Mouse (Mus musculus) heart, postnatal 14 days (tissue): ENCODE data around the gene Garnl3. TPM values are rescaled to one million over a fixed set of nuclear protein-coding genes. Genes with fewer than 3 reads are reported as not detected.
A peak's percentile ranks its signal among the peaks of the same experiment; 100 is the strongest.
"Not testable (repeated sequence)": the region's sequence is repeated elsewhere in the genome, so short reads cannot be mapped to it uniquely, and the experiment has no call there.

ENCODE experiments used
- DNase-seq, 2 experiments: peaks; one replicate each; pipeline ENCODE4 v3.0.0; 2021 to 2022
- intact Hi-C: fragments of 180-260 bp; cut with DNase I; formaldehyde crosslinking; loops from one replicate; pipeline ENCODE4 v1.15.1; 2025
- total RNA-seq, 2 experiments: library from RNA; stranded (reverse); gene quantifications; 2 replicates each; pipeline ENCODE4 v1.2.3; 2021

Garnl3 gene
- total RNA-seq, 2 experiments from 2014 or later: 4.1 to 4.2 TPM

DNA sequence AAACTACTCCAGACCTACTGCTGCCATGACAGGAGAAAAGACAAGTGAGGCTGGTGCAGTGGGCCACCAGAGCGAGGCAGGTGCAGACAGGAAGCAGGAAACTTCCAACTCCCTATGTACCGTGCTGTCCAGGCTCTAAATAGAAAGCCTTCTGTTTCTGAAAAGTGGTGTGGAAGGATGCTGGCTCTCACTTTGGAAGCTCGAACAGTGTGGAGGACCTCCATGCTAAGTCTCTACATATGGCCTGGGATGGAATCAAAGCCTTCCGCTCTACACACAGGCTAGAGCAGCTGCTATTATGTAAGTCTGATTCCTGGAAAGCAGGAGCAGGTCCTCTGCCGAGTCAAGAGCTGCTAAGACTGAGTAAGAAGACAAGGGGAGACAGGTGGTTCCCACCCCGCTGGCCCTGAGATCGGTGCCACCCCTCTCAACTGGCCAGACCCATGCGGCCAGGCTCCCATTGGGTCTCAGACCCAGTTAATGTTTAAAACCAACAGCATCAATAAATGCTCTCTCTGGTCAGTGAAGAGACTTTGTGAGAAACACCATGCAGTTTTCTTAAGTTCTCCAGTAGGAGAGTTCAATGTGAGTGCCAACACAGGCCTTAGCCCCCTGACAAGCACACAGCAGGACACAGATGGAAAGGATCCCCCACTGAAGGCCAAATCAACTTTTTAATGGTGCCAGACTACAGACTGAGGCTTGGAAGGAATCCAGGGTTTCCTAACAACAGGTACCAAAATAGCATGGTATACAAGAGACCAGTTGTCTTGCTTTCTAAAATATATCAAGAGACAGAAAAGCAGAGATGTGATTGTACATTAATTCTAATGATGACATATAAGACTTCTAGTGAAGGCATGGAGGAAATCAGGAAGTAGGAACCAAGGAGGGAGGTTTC lies 40.6 kb downstream of the Garnl3 start:
- intact Hi-C loops: no loop called here
- no peak for DNase-seq

DNA sequence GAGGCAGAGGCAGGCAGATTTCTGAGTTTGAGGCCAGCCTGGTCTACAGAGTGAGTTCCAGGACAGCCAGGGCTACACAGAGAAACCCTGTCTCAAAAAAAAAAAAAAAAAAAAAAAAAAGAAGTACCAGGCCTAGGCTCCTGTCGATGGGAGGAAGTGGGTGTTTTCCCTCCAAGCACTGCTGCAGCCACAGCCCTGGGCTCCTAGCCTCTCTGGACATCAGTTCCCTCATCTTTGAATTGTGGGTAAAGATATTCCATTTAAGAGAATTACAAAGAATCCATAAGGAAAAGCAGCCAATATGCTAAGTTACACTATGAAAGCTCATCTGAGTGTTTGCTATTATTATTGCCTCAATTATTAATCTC lies 41.4 kb downstream of the Garnl3 start:
- DNase-seq, intact Hi-C loops: not testable (repeated sequence)

DNA sequence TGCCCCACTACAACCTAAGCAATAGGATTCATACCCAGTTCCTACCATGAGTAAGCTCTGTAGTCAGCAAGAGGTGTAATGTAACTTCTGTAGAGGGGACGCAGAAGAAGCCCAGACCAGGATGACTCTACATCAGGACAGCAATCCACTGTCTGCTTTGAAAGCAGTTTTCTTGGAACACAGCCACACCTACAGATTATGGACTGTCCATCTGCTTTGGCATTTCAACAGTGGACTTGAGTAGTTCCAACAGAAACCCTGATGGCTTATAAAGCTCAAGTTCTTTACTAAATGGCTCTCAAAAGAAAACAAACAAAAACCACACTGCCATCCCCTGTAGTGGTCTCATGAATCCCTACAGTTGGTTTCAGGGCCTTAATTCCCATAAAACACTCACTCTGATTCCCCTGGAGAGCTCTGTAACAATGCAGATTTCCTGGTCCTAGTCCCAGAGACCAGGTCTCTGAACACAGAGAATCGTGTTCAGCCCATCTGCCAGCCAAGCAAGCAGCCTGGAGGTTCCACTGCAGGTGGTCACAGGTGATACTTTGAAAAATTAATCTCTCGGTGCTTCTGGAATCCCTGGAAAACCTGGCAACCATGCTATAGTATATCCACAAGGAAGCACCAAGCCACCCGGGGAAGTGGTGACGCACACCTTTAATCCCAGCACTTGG lies 42.0 kb downstream of the Garnl3 start:
- intact Hi-C loops: no loop called here

DNA sequence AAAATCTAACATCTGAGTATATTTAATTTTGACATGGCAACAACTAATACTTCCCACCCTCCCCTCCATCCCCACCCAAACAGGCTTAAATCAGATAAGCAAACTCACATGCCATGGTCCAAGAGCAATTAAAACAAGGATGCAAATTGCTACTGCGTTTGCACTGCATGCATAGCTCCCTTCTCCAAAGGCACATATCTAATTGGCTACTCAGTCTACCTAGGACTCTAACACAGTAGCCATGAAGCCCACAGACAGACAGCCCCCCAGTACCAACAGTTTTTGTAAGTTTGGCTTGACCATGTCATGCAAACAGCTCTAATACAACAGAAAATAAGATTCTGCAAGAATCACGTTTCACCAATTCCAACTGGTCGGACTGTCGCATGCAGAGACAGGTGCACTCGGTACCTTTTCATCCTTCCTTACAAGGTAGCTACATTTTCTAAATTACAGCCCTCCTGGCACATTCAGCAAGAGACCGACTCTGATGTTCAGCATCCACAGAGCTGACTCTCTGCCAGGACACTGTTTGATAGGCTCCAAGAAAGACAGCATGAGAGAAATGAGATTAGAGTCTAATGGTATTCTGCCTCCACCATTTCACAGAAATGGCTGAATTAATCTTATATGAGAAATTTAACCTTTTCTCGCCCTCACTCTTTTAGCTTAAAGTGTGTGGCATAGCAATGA lies 44.6 kb downstream of the Garnl3 start:
- DNase-seq: no peak
- intact Hi-C loops: no loop called here

More for the DNA sequence above, 42.0 kb downstream of the Garnl3 start:
- DNase-seq: no peak

DNA sequence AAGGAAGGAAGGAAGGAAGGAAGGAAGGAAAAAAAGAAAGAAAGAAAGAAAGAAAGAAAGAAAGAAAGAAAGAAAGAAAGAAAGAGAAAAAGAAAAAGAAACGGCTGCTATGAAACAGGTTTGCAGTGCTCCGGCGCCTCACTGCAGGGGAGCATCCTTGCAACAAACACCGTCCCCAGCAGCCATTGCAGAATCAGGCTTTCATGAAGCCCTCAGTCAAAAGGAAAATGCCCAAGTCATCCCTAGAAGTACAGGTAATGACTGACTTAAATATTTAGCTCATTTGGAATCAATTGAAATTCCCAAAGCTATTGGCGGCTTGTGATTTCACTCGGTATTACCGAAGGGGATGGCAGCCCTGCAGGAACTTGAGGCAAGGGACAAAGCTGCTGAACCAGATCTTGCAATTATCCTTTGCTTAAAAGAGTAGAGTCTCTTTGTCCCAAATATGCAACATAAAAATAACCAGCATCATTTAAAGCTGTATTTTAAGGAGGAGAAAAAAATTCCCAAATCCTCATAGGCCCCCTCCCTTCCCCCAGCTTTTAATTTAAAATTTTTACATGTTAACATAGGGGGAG lies 45.3 kb downstream of the Garnl3 start:
- intact Hi-C loops: no loop called here

DNA sequence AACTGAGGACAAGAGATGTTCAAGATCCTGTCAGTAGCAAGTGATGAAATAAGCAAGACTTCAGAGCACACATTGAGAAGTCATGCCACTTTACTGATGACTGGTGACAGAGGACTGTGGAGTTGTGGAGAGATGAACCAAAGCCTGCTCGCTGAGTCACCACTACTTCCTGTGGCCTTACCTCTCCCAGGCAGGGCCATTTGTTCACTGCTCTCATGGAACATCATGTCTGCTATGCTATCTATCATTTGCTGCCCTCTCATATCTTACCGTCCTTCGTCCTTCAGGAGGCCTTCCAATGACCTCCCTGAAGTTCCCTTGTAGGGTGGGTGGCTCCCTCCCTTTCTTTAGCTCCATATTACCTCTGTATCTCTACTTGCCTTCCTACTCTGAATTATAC lies 47.2 kb downstream of the Garnl3 start:
- intact Hi-C loops: no loop called here
- no peak for DNase-seq

More for the DNA sequence above, 45.3 kb downstream of the Garnl3 start:
- no peak for DNase-seq

DNA sequence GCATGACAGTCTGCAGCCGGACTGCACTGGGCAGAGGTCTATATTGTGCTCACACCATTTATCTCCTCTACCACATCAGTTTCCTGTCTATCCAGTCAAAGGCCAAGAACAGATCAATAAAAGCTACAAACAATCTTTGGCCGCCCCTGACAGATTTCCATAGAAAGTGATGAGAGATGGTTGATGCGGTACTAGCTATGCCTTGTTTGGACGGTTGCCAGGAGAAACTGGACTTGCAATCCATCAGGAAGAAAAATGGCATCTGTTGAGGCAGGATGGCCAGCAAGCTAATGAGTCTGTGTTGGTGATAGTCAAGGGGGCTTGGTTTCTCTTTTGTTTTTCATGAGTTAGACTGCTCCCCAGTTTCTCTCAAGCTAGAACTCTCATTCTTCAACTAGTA lies 51.3 kb downstream of the Garnl3 start:
- no peak for DNase-seq
- intact Hi-C loops: no loop called here

DNA sequence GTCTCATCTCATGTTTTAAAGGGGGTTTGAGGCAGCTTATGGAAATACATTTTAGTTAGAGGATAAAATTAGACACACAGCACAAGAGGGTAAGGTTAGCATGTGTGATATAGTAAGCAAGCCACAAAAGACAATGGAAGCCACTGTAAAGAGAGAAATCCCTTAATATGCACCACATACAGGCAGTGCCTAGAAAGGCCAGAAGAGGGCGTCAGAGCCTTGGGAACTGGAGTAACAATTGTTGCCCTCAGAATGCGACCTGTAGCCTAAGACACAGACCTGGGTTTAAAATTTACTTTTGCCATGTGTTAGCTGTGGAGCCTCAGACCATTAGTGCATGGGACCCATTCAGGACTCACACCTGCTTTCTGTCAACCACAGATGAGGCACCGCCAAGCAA lies 54.2 kb downstream of the Garnl3 start:
- intact Hi-C loops: no loop called here
- DNase-seq: peak in 1 of 2 experiments; percentile 39

DNA sequence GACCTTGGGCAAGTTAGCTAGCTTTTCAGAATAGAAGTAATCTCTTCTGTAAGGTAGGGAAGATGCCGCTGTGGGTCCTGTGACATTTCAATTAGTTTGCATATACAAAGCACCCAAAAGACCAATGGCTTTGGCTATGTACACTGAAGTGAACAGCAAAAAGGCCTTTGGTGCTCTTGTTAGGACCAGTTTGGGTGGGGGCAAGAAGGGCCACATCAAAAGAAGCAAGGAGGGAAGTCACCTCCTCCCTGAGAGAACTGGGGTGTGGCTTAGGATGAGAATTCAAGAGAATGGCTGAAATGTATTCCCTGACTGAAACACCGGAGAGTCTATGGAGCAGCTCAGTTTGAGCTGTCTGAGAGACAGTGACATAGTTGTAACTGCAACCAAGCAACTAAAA lies 56.5 kb downstream of the Garnl3 start:
- no peak for DNase-seq
- intact Hi-C loops: no loop called here

DNA sequence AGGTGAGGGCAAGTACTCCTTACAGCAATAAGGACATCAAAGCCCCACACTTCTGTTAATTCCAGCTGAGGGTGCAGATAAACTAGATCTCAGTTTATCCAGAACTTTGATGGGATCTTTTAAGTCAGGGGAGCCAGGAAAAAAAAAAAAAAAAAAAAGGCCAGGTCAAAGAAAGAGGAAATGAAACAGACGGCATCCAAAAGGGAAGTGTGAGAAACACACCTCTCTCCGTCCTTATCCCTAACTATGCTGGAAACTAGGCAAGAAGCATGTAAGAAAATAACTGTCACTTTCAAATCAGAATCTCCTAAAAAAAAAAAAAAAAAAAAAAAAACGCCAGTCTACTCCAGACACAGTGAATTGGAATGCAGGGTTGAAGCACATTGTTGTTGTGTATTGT lies 57.3 kb downstream of the Garnl3 start:
- intact Hi-C loops: no loop called here
- no peak for DNase-seq

DNA sequence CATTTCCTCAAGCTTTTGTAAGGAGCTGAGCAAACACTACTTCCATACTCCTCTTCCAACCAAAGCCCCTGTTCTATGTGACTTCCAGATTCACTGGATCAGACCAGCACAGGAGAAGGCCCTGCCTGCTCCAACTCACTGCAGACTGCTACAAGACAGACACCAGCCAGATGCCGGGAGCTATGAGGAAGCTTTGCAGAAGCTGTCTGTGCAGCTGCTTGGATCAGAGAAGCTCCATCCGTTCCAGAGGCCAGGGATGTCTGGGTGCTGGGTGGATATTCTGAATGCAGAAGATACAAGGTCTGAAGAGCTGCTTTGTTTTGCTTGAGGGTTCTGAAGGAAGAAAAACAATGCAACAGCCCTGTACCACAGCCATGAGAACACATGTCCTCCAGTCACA lies 59.1 kb downstream of the Garnl3 start:
- intact Hi-C loops: no loop called here
- peak; percentile 14 to 24 for DNase-seq

DNA sequence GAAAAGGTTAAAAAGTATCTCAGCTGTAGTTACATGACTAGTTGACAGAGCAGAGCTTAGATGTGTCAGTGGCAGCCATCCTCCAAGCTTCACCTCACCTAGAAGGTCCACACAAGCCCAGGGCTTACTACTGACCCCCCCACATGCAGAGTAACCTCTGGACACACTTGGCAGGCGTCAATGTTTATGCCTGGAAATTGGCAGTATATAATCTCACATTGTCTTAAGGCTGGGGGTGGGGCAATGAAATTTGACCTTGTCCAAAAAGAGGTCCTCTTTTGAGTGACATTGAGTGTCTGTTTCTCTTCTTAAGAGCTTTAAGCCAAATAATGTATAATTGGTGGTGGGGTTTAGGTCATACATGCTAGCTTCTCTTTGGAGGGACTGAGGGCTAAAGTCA lies 65.8 kb downstream of the Garnl3 start:
- intact Hi-C loops: no loop called here
- DNase-seq: peak in 1 of 2 experiments; percentile 39

DNA sequence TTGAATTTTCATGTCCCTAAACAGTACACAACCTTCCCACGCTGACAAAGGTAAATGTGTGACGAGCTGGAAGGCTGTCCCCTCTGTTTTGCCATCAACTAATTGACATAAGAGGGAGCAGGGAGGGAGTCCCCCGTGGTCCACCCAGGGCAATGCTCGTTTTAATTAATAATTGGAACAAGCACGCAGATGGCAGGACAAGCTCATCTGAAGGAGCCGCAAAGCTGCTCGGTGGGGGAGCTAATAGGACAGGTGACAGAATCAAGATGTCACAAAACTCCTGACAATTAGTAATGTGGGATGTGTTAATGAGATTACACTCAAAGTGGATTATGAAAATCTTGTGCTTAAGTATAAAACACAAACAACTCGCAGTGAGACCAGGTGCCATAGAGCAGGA lies 68.7 kb downstream of the Garnl3 start:
- DNase-seq: no peak
- intact Hi-C loops: no loop called here

DNA sequence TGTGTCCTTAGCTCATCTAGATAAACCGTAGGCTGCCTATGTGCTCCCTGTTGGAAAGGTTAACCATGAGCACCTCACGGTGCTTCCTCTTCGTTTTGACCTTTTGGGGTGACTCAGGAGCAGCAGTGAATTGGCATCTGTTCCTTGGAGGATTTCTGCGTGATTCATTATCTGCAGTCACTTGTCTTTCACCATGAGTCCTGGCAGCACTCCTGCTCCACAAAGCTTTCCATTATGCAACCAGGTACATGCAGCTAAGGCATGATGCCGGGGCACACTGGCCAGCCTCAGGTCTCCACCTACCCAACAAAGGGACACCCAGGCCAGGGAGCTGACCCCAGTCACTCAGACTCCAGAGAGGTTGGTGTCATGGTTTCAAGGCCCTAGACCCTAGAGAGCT lies 72.5 kb downstream of the Garnl3 start:
- DNase-seq: no peak
- intact Hi-C loops: no loop called here

DNA sequence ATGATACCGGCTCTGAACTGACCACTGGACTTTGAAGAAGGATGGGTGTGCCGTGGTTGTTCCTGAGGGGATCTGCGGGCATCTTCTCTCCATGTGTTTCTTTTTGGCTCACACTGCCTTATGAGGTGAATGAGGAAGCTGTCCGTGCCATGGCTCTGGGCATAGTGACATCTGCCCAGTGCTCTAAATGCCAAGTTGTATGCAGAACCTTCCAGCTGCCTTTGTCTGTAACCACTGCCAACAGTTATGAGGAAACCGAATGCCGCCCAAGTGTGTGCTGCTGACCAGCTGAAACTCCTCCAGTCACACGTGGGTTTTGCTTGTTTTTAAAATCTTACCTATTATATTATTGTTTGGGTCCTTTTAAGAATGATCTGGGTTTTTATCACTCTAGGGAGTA lies 73.9 kb downstream of the Garnl3 start:
- peak; percentile 16 to 21 for DNase-seq
- intact Hi-C loops: no loop called here

DNA sequence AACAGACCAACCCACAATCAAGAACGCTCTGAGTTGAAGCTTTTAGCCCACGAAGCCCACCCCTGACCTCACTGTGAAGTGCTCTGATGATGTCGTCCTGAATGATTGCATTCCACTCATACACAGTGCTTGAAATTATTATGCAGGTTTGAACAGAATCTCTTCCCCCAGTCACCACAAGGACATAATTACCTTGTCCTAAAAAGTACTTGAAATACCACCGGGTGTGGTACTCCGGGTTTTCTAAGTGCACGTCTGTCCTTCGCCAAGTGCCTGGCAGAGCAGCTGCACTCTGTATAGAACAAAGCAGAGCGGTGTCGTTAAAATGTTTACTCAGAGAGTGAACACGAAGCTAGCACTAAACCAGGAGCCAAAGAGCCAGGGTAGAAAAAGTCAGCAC lies 77.5 kb downstream of the Garnl3 start:
- intact Hi-C loops: no loop called here
- peak in 1 of 2 experiments; percentile 29 for DNase-seq

DNA sequence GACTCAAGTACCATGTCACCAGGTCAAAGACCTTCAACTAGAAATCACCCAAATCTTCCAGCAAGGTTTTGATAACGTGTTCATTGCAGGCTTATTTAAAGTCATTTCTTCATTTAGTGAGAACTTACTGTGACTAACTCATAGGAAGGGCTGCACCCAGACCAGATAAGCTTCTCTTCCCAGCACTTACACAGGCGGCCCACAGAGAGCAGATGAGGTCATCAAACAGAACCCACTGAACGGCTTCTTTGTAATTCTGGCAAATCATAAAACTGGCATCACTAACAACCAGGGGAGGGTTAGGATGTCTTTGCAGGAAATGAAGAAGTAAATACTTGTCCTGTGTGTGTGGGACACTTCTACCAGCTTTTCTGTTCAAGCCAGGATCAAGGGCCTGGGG lies 84.1 kb downstream of the Garnl3 start:
- intact Hi-C loops: no loop called here
- no peak for DNase-seq

DNA sequence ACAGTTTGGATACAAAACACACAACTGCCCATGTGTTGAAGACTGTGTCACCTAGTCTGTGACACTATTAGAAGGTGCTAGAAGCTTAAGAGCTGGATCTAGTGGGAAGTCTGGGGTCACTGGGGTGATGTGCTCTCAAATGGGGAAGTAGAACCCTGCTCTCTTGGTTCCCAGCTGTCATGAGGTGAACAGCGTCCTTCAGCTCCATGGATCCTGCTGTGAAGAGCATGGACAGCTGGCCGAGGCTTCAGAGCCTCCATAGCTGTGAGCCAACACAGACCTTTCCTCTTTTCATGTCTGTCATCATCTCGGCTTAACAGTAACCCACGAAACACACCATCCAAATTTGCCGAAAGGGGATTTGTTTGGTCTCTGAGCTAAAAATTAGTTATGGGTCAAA lies 84.5 kb downstream of the Garnl3 start:
- DNase-seq: no peak

DNA sequence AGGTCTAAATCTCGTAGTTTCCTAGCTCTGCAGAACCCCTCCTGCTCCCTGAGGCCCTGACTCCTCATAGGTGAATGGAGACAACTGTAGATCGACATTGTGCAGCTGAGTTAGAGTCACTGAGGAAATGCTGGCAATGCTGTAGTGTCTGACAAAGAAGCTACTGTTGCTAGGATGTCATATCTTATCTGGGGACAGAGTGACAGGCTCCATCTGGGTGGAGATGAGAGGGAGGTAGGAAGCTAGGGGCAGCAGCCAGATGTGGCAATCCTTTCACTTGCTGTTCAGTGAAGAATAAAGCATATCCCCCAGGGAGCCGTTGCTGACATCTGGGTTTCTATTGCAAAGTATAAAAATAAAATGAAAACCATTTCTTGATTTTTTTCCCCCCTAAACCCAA lies 85.6 kb downstream of the Garnl3 start:
- intact Hi-C loops: no loop called here
- DNase-seq: peak in 1 of 2 experiments; percentile 31

More for the DNA sequence above, 84.5 kb downstream of the Garnl3 start:
- intact Hi-C loops: no loop called here

DNA sequence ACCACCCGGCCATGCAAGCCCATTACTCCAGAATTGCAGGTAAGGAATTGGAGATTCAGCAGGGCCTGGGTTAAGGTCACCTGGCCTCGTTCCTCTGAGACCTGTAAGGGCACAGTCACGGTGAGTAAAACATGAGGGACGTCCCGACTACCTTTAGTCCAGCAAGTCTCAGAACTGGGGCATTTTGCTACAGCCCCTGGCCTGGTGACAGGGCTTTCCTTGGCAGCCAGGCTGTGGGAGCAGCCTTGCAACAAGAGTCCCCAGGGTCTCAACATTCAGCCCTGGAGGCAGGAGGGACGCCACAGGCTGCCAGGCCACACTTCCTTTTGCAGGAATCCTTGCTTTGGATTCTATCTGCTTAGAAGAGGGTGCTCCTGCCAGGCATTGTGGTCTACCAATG lies 88.7 kb downstream of the Garnl3 start:
- intact Hi-C loops: no loop called here

DNA sequence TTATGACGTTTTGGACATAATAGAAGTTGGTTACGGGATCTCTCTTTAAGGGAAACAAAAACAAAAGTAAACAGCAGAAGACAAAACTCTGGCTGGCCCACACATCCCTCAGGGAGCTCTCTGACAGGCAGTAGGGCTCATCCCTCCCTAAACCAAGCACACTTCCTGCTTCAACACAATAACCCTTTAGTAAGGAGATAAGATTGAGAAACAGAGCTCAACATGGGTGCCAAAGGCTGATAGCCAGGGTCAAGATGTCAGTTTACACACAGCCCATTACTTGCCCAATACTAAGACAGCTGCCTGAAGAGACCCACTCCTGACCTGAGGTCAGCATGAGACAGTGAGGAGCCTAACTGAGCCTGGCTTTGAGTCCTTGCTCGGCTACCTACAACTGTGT lies 89.9 kb downstream of the Garnl3 start:
- no peak for DNase-seq
- intact Hi-C loops: no loop called here

More for the DNA sequence above, 88.7 kb downstream of the Garnl3 start:
- DNase-seq: no peak
